Mouse (Mus musculus): Measurements from ENCODE around the gene Abca1.

The Abca1 gene

GRCm38 (mm10) chr4:53159767-53160166, at the start of gene Abca1:
Gene Abca1, minus strand, starts transcription at chr4:53159895.
- DNase-seq: peak; percentile 77 to 86

- DNase-seq: no peak
Observed at GRCm38 (mm10) chr4:53204482-53204881, 44.8 kb upstream of the Abca1 start.

GRCm38 (mm10) chr4:53203595-53204400, 44.1 kb upstream of the Abca1 start:
- DNase-seq: no peak

DNA sequence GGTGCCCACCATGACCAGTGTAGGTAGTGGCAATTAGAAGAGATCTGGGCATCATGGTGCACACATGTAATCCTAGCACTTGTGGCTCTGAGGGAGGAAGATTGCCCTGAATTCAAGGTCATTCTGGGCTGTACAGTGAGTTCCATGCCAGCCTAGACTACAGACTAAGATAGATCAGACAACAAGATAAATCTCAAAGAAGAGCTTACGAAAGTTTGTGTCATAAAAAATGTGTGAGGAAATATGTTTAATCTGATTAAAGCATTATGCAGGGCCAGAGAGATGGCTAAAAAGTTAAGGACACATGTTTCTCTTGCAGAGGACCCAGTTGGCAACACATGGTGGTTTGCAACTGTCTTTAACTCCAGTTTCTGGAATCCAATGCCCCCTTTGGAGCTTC, 40.6 kb upstream of the Abca1 start:
- DNase-seq: no peak

- no peak for DNase-seq
Observed at GRCm38 (mm10) chr4:53197842-53198241, 38.1 kb upstream of the Abca1 start.

GRCm38 (mm10) chr4:53196058-53196771, 36.5 kb upstream of the Abca1 start:
- peak; percentile 89 to 92 for DNase-seq

DNA sequence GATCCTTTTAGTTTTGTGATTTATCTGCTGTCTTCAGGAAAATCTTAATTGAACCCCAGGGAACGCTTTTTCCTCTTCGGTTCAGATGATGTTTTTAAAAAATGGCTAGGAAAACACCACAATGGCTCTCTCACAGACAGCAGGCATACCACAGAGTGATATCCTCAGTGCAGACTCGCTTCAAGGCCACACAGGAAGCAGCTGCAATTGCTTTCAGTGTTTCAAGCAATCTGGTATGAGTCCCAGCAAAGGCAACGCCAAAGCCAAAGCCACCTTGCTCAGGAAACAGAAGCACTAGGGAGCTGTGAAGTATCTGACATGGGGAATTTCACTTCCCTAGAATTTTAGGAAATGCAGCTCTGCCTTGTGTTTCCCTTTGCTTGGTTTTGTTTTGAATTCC, 27.4 kb upstream of the Abca1 start:
- DNase-seq: no peak

GRCm38 (mm10) chr4:53186573-53186972, 26.9 kb upstream of the Abca1 start:
- DNase-seq: no peak

DNA sequence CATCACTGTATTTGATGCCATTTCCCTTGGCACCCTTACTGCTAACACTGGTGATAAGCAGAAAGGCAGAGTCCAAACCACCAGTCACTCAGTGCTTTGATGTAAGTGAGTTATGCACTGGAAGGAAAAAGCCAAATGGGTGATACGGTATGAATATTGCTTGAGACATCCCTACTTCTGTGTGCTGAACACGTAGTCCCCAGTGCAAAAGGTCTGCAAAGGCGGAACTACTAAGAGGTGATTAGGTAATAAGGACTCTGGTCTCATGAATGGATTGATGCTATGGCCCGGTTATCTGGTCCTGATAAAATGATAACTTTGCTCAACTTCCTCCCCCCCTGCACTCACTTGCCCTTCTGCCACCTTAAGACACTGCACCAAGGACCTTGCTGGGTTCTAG, 26.4 kb upstream of the Abca1 start:
- DNase-seq: no peak

DNA sequence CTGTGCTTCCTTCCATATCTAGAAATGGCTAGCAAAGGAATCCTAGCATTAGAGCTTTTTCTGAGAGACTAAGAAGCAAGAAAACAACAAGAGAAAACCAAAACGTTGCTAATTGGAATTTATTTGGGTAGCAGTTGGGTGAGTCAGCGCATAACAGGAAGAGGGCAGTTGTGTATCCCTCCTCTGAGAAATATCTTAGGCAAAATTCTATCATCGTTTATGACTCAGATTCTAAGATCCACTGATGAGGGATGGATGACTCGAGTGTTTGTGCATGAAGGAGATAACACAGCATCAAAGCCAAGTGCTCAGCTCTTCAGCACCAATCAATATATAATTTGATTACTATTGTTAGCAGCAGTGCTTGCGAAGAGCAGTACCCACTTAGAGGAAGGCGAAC, 21.8 kb upstream of the Abca1 start:
- no peak for DNase-seq

- no peak for DNase-seq
Observed at GRCm38 (mm10) chr4:53179308-53179820, 19.7 kb upstream of the Abca1 start.

DNA sequence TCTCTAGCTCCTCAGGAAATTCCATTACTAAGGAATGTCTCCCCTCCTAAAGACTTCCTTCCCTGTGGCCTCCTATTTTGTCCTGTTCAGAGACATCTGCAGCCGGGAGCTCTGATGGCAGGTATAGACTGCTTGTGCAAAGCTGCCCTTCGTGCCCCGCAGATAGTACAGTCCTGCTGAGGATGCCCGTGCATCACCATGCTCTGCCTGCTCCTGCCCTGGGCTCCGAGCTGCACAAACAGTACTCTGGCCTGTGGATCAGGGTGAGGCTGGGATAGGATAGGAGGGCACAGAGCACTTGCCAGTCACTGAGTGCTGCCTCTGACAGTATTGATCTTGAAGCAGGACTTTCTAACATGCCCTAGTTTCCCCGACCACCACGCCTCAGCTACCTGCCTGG, 18.8 kb upstream of the Abca1 start:
- no peak for DNase-seq

GRCm38 (mm10) chr4:53177696-53178095, 18.0 kb upstream of the Abca1 start:
- DNase-seq: no peak

DNA sequence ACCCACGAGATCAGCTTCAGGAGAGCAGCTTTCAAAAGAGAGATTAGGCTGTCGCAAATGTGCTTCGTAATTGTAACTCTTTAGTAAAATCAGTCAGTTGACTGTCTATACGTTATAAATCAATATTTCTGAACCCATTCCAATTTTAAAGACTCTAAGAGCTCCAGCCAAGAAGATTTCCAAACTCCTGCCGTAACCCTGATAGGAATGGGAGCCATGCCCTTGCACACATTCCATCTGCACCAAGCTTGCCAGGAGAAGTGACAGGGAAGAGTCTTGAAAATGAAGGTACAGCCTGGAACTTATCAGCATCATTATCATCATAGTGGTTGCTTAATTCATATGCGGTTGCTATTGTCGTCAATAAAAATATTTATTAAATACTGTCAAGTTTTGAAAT, 15.2 kb upstream of the Abca1 start:
- DNase-seq: no peak

DNA sequence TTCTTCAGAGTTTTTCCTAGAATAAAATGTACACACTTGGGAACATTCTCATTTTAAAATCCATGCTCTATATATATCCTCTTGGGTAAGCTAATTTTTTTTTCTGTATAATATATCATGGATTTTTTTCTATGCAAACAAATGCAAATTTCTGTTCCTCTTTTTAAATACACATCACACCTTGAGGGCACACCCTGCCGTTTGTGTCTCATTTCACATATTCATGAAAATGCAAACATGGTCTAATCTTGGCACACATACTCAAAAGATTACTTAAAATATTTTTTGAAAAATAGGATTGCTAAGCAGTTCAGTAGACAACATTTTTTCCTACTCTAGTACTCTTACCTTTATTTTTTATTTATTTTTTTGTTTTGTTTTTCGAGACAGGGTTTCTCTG, 10.7 kb upstream of the Abca1 start:
- no peak for DNase-seq

DNA sequence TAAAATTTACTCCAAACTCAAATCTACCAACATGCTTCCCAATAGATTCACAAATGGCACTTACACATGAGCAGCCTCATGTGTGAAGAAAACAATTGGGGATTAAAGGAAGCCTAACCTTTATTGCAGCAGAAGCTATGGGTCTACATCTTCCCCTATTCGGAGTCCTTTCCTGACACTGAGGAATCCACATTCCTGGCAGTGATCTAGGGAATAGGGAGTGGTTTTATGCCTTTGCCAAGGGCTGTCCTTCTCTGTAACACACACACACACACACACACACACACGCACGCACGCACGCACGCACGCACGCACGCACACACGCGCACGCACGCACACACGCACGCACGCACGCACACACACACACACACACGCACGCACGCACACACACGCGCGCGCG, 5.5 kb upstream of the Abca1 start:
- no peak for DNase-seq

DNA sequence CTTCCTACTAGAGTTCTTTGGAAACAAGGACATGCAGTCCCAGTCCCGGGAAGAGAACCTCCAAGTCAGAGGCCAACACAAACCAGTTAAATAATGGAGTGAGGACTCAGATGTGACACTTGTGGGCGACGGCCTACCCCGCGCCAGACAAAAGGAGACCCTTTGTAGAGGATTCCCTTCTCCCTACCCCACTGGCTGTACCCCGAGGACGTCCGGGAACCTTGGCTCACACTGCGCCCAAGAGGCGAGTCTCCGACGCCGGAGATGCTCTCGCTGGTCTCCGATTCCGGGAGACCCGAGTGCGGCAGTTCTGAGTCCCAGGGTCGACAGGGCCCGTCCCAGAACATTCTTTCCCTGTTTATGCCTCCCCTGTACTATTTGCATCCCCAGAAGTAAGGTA, 519 bp downstream of the Abca1 start:
- peak; percentile 34 to 43 for DNase-seq

GRCm38 (mm10) chr4:53158634-53159033, 1.1 kb downstream of the Abca1 start:
- peak; percentile 61 to 78 for DNase-seq

GRCm38 (mm10) chr4:53155471-53155870, 4.2 kb downstream of the Abca1 start:
- DNase-seq: no peak

GRCm38 (mm10) chr4:53153711-53154110, 6.0 kb downstream of the Abca1 start:
- no peak for DNase-seq

DNA sequence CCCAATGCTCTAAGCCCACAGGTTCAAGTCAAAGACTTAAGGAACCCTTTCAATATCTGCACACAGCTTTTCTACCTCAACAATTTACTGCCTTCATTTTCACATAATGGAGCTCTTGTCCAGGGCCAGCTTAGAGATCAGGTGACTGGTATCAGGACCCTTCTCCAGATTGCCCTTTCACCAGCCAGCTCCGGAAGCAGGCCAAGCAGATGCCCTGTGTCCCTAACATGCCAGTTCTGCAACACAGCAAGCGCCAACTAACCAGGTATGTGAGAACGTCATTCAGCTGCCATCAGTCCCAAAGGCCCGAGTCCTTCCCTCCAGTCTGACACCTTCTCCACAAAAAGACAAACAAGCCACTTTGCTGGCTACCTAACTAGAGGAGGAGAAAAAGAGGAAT, 6.6 kb downstream of the Abca1 start:
- DNase-seq: no peak

DNA sequence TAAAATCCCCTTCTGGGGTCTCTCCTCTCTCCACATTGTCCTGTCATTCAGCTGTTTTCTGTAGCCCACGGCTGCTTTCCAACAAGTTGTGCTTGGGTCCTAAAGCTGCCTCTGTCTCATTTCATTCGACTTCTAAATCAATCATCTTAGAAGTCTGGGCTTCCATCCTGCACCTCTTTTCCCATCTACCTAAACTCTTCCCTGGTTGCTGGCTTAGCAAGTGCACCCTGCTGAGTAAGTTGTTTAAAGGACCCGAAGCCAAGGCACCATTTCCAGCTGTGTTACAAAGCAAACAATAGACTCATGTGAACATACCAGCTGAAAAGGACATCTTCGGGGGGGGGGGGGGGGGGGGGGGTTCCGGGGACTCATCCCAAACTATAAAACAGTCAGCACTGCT, 7.0 kb downstream of the Abca1 start:
- no peak for DNase-seq

GRCm38 (mm10) chr4:53150516-53150915, 9.2 kb downstream of the Abca1 start:
- no peak for DNase-seq

- no peak for DNase-seq
Observed at GRCm38 (mm10) chr4:53149644-53150043, 10.1 kb downstream of the Abca1 start.
